Comparison of ENCODE assay signal across 8 mouse cellular contexts in genomic region chr11:117081165-117082064, GRCm38 (mm10). TPM values are rescaled to one million over a fixed set of nuclear protein-coding genes. Genes with fewer than 3 reads are reported as not detected.
DNase-seq lines count a peak whose midpoint lies in the region; ATAC-seq lines count a peak whose summit lies in the region.

No protein-coding gene starts in this region.

- peaks cover 62% of the 10 kb centered on the region for H3K36me3 ChIP-seq in forebrain, embryonic 10.5 days (replicated peaks)
- peaks cover 37% of the 10 kb centered on the region for H3K36me3 ChIP-seq in heart, embryonic 14.5 days (ENCODE audit: control insufficient read depth, insufficient read depth, low read length)
- peaks cover 37% of the 10 kb centered on the region for H3K36me3 ChIP-seq in liver, embryonic 13.5 days
- H3K36me3 ChIP-seq in stomach, embryonic 14.5 days (ENCODE audit: control insufficient read depth, insufficient read depth, low read length) = peaks cover 29% of the 10 kb centered on the region

- peak overlapping the region; percentile 51 for H3K9ac ChIP-seq in heart, embryonic 14.5 days (ENCODE audit: low read length)
- no peak overlapping the region for H3K9ac ChIP-seq in liver, embryonic 13.5 days
- H3K9ac ChIP-seq in stomach, embryonic 14.5 days (replicated peaks; ENCODE audit: low read depth, low read length) = no peak overlapping the region

- 37% methylated on average over 16 of the region's 16 CpGs for WGBS in forebrain, embryonic 10.5 days
- 16% methylated on average over 16 of the region's 16 CpGs for WGBS in heart, embryonic 14.5 days
- 26% methylated on average over 16 of the region's 16 CpGs for WGBS in liver, embryonic 13.5 days (ENCODE audit: insufficient replicate concordance)
- 30% methylated on average over 16 of the region's 16 CpGs for WGBS in stomach, embryonic 14.5 days

- H3K4me2 ChIP-seq in heart, embryonic 14.5 days (ENCODE audit: low read length) = peak overlapping the region; percentile 16
- no peak overlapping the region for H3K4me2 ChIP-seq in liver, embryonic 13.5 days
- H3K4me2 ChIP-seq in stomach, embryonic 14.5 days (replicated peaks; ENCODE audit: low read depth, low read length) = no peak overlapping the region

- no peaks in the 10 kb centered on the region for H3K27me3 ChIP-seq in forebrain, embryonic 10.5 days (ENCODE audit: poor library complexity, severe bottlenecking)
- no peaks in the 10 kb centered on the region for H3K27me3 ChIP-seq in heart, embryonic 14.5 days (ENCODE audit: control insufficient read depth, insufficient read depth, low read length)
- no peaks in the 10 kb centered on the region for H3K27me3 ChIP-seq in liver, embryonic 13.5 days
- H3K27me3 ChIP-seq in stomach, embryonic 14.5 days (ENCODE audit: control insufficient read depth, insufficient read depth, low read length) = no peaks in the 10 kb centered on the region

- peak overlapping the region; percentile 70 for H3K27ac ChIP-seq in forebrain, embryonic 10.5 days
- peak overlapping the region; percentile 77 to 89 for H3K27ac ChIP-seq in heart, embryonic 14.5 days (replicated peaks in 1 of 2; ENCODE audit: control insufficient read depth in 1 of 2, insufficient read depth in 1 of 2, low read depth in 2 of 2, low read length in 2 of 2)
- peak overlapping the region; percentile 69 for H3K27ac ChIP-seq in liver, embryonic 13.5 days
- peak overlapping the region; percentile 73; the same call in 1 of the 2 replicates for H3K27ac ChIP-seq in stomach, embryonic 14.5 days (ENCODE audit: low read length)

- peak; percentile 48 to 57 for DNase-seq in CD8-positive naive resting alpha-beta T cell, adult 2 months (ENCODE audit: low read depth in 2 of 2, low spot score in 2 of 2)
- DNase-seq in c-Kit-negative CD71-positive TER-119-positive erythroid progenitor cells, embryonic 14.5 days (ENCODE audit: low read depth, low spot score) = peak; percentile 60
- peak; percentile 74 for DNase-seq in forebrain, embryonic 10.5 days (ENCODE audit: extremely low spot score, low spot score)
- peak; percentile 85 for DNase-seq in kidney, postnatal 10 days
- peak; percentile 38 for DNase-seq in liver, embryonic 13.5 days
- DNase-seq in natural killer cell, adult 2 months (ENCODE audit: low spot score in 2 of 2) = peak; percentile 42 to 60

- peaks cover 40% of the 10 kb centered on the region for H3K4me1 ChIP-seq in forebrain, embryonic 10.5 days
- peaks cover 26 to 44% of the 10 kb centered on the region in 2 experiments for H3K4me1 ChIP-seq in heart, embryonic 14.5 days (ENCODE audit: control insufficient read depth in 2 of 2, insufficient read depth in 2 of 2, low read length in 2 of 2)
- peaks cover 70% of the 10 kb centered on the region for H3K4me1 ChIP-seq in liver, embryonic 13.5 days (replicated peaks)
- H3K4me1 ChIP-seq in stomach, embryonic 14.5 days (ENCODE audit: control insufficient read depth, insufficient read depth, low read length) = peaks cover 25% of the 10 kb centered on the region

- no peaks in the 10 kb centered on the region; the same call in 1 of the 2 replicates for H3K9me3 ChIP-seq in forebrain, embryonic 10.5 days
- no peaks in the 10 kb centered on the region for H3K9me3 ChIP-seq in heart, embryonic 14.5 days (ENCODE audit: control insufficient read depth, low read length)
- H3K9me3 ChIP-seq in liver, embryonic 13.5 days (replicated peaks) = no peaks in the 10 kb centered on the region
- no peaks in the 10 kb centered on the region for H3K9me3 ChIP-seq in stomach, embryonic 14.5 days (ENCODE audit: control insufficient read depth, low read depth, low read length)

- H3K4me3 ChIP-seq in forebrain, embryonic 10.5 days = no peak overlapping the region; the same call in 1 of the 2 replicates
- no peak overlapping the region for H3K4me3 ChIP-seq in heart, embryonic 14.5 days (ENCODE audit: control insufficient read depth in 1 of 2, insufficient read depth in 1 of 2, low read depth in 1 of 2, low read length in 2 of 2)
- H3K4me3 ChIP-seq in liver, embryonic 13.5 days (replicated peaks) = no peak overlapping the region
- no peak overlapping the region for H3K4me3 ChIP-seq in stomach, embryonic 14.5 days (ENCODE audit: low read depth, low read length)

- ATAC-seq in heart, embryonic 14.5 days (ENCODE audit: insufficient number of reproducible peaks, insufficient read depth, low FRiP score, low read depth) = peak; percentile 77
- peak; percentile 64 for ATAC-seq in liver, embryonic 13.5 days (ENCODE audit: low read depth)
- peak; percentile 59; the same call in 1 of the 2 replicates for ATAC-seq in stomach, embryonic 14.5 days (ENCODE audit: insufficient number of reproducible peaks, insufficient read depth, low FRiP score, low read depth)

RNA-seq across cellular contexts. Expression of gene Sec14l1, which starts 33.6 kb away (rescaled TPM):
- 44.3 and 46.7 TPM in 2 replicates for polyA plus RNA-seq in forebrain, embryonic 10.5 days (2016; fragmentation: Nextera tagmentation; extraction: Ambion mirVana)
- polyA plus RNA-seq in heart, embryonic 14.5 days (2014; fragmentation: Nextera tagmentation; extraction: Ambion mirVana) = 33.2 and 34.2 TPM in 2 replicates
- polyA plus RNA-seq in liver, embryonic 13.5 days (2015; fragmentation: Nextera tagmentation; extraction: Ambion mirVana) = 19.7 and 23.2 TPM in 2 replicates
- polyA plus RNA-seq in stomach, embryonic 14.5 days (2014; fragmentation: Nextera tagmentation; extraction: Ambion mirVana) = 41.1 and 42.7 TPM in 2 replicates
